Mouse (Mus musculus): ENCODE measurements around the gene Fmo1.

- TF ChIP-seq CTCF (IDR thresholded peaks at IDR 0.05; ENCODE audit: borderline replicate concordance, control insufficient read depth, extremely low read depth, insufficient read depth, low read length, poor library complexity) (no peak), POLR2A (IDR thresholded peaks at IDR 0.05; ENCODE audit: control insufficient read depth, extremely low read depth, insufficient read depth, low read length, poor library complexity) (no peak)
These were observed 61.4 kb downstream of the Fmo1 start for GRCm38 (mm10) chr1:162805011-162805410.

Measured in thymus, adult 2 months (tissue).